Mouse (Mus musculus): ENCODE data around the gene Tgm7.

Tgm7 gene

DNA sequence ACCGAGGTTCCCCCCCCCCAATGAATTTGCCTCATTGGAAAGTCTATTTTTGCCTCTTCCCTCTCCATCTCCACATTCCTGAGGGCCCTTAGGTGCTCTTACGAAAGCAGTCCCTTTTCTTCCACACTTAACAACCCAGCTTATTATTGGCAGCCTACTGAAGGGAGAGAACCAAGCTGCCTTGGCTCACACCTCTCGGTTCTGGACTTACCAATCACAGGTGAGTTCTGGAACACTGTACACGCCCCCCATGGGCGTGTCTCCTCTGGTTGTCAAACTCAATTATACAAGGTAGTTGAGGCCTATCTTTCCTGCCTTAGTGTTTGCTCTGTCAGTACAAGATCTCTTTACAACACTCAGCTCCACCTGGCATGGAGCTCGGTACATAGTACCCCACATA, 37.7 kb downstream of the Tgm7 start:
- no peak for DNase-seq (ENCODE audit: low spot score)

DNA sequence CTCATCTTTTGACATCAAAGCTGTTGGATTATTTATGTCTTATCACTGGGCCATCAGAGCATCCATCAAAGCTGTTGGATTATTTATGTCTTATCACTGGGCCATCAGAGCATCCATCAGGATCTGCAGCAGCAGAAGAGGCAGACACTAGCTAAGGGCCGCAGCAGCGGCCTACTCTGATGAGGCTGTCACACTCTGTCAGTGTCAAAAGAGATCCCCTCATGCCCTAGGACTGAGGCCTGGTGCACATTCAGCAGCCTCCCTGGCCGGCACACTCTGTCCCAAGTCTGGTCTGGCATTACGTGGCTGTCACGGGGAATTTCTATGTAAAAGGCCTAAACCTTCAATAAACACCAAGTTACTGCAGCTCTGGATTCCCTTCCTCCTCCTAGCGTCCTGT, 40.1 kb downstream of the Tgm7 start:
- no peak for DNase-seq (ENCODE audit: low spot score)

DNA sequence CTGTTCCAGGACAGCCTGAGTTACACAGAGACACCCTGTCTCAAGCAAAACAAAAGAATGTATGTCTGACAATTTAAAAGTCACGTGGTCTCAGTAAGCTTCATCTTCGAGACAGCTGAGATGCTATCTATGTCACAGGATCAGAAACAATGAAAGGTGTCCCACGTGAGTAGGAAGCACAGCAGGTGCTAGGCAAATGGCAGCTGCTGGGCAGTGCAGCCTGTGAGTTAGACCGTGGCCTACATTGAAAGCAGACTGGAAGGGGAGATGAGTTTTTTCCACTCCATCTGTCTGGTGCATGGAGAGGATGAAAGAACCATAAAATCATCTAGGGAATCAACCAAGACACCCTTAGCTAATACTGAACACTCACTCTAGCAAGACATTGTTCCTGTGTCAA, 42.5 kb downstream of the Tgm7 start:
- DNase-seq (ENCODE audit: low spot score), result no peak

DNA sequence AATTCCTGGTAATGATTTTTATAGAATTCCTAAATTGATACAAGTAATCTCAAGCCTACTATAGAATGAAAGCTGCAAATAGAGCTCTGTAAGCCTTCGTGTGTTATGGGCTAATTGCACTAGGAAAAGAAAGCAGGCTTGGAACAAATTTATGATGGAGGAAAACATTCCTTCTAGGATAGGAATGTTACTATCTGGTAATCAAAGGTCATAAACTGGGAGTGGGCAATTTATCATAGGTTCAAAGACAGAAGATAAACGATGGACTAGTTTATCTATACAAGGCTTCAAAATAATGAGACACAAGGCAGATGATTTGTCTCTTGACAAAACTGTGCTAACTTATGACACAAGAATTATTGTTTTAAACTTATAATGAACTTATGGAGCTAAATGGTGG, 48.3 kb downstream of the Tgm7 start:
- DNase-seq (ENCODE audit: low spot score), result no peak

DNA sequence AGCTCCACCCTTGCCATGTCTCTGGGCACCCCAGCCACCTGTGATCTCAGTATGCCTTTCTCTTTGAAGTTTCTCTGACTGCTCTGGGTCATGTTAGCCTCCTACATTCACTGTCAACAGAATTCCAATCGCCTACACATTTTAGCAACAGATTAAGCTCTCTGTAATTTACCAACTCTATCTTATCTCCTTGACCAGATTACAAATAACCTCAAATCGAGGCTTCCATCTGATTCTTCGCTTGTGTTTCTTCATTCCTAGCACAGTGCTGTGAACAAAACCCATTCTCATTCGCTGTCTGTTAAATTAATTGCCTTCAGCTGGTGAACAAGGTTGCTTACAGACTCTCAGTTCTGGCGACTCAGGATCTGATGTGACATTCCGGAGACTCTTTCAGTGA, 51.6 kb downstream of the Tgm7 start:
- no peak for DNase-seq (ENCODE audit: low spot score)

DNA sequence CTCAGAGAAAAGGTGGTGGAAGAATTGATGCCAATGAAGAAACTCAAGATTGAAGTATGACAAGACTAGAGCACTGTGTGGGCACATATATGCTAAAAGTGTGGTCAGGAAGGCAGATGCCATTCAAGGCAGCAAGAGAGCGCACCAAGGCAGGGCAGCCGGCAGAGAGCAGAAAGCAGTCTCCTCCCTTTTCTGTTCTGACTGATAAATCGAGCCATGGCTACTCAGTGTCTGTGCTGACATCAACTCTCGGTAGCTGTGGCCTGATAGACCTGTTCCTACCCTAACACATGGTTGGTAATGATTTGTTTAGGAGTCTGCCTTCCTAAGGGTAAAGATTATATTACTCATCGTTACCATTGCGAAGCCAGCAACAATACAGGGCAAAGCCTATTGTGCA, 53.7 kb downstream of the Tgm7 start:
- no peak for DNase-seq (ENCODE audit: low spot score)

DNA sequence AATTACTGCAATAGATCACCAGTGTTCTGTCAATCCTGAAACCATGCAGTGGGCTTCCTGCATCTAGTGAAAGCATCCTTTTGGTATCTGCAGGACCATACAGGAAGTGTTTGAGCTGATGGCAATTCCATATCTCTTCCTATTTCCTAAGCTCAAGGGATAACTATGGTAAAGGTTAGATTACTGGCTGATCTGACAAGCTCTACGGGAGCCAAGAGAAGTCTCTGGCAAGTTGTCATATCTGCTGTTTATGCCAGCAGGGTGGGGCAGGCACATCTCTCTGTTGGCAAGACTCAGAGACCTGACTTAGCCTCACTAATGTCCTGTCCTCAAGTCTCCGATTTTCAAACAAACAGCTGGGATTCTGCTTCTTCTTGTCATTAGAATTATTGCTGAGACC, 55.5 kb downstream of the Tgm7 start:
- DNase-seq (ENCODE audit: low spot score), result no peak

DNA sequence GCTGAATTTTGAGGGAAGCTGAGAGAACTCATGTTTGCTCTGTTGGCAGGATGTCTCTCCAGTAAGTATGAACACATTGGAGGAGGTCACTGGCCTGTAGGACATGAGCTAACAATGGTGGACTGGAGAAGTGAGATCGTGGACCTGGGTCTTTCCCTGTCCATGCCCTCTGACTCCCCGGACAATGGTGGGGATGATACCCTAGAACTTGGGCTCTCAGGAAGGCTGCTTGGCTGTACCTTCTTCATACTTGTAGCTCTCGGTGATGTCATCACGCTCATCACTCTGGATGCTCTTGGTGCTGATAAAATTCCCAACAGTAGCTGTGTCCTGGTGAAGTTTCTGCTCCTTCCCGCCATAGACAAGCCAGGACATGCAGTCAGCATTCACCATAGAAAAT, 57.4 kb downstream of the Tgm7 start:
- DNase-seq (ENCODE audit: low spot score), result no peak

DNA sequence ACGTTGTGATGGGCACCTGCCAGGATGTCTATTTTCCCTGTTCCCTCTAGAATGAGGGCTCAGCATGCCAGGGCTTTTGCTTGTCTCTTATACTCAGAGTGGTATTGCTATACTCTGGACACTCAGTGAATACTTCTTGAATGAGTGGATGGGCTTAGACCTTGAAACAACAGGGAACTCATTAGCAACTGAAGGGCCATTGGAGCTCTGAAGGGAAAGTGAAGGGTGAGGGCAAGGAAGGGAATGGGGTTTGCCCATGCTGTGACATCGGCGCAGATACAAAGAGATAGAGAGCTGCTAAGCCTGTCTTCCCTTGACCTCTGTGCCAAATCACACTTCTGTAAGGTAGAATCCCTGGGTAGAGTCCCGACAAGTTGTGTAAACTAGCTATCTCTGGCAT, 63.9 kb downstream of the Tgm7 start:
- DNase-seq (ENCODE audit: low spot score), result no peak

All from ovary, postnatal 14 days (tissue).